Mouse (Mus musculus): ENCODE measurements around the gene Fancd2. TPM values are rescaled to one million over a fixed set of nuclear protein-coding genes. Genes with fewer than 3 reads are reported as not detected.

The Fancd2 gene
- polyA plus RNA-seq, 1 experiment from 2014 or later = 6.6 TPM

DNA sequence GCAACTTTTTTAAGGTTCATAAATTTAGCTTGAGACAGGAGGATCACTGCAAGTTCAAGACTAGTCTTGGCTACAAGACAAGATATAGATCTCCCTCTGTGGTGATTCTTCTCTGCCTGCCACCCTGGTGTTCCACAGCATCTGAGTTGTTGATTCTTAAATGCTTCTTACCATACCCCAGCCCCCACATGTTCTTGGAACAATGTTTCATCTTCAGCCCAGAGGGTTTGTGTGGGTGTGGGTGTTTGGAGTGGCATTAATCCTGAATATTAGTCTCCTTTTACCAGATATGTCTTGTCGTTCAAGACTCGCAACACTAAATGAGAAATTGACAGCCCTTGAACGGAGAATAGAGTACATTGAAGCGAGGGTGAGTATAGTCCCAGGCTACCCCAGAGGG lies 84.0 kb downstream of the Fancd2 start:
- Histone ChIP-seq H3K4me3 (no peak overlapping the region), H3K27ac (no peak overlapping the region), H3K9me3 (no peaks in the 10 kb centered on the region), H3K4me2 (no peak overlapping the region), H3K27me3 (no peaks in the 10 kb centered on the region), H3K9ac (no peak overlapping the region), H3K4me1 (no peaks in the 10 kb centered on the region), H3K36me3 (peaks cover 70% of the 10 kb centered on the region)
- ATAC-seq (ENCODE audit: insufficient number of reproducible peaks, low FRiP score, low TSS enrichment, low read depth) = no peak
- WGBS = 93% methylated on average over 4 of the region's 4 CpGs

DNA sequence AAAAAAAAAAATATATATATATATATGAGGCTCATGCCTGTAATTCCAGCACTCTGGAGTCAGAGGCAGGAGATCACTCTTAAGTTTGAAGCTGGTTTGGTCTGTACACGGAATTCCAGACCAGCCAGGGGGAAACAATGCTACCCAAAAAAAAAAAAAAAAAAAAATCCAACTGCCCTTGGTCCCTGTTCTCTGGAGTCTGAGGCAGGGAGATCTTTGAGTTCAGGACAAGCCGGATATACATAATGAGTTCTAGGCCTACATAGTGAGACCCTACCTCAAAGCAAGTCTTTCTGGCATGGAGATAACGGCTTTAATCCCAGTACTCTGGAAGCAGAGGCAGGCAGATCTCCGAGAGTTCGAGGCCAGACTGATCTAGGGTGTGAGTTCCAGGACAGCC lies 91.9 kb downstream of the Fancd2 start:
- H3K27me3 ChIP-seq = no peaks in the 10 kb centered on the region
- peak overlapping the region; percentile 52 for H3K4me2 ChIP-seq
- no peak for ATAC-seq (ENCODE audit: insufficient number of reproducible peaks, low FRiP score, low TSS enrichment, low read depth)
- no peaks in the 10 kb centered on the region for H3K9me3 ChIP-seq
- peaks cover 12% of the 10 kb centered on the region; the same call in 1 of the 2 replicates for H3K36me3 ChIP-seq
- peaks cover 17% of the 10 kb centered on the region for H3K4me1 ChIP-seq
- WGBS = 64% methylated on average over 5 of the region's 5 CpGs
- H3K9ac ChIP-seq = no peak overlapping the region
- H3K27ac ChIP-seq = peak overlapping the region; percentile 93
- H3K4me3 ChIP-seq = peak overlapping the region; percentile 82

DNA sequence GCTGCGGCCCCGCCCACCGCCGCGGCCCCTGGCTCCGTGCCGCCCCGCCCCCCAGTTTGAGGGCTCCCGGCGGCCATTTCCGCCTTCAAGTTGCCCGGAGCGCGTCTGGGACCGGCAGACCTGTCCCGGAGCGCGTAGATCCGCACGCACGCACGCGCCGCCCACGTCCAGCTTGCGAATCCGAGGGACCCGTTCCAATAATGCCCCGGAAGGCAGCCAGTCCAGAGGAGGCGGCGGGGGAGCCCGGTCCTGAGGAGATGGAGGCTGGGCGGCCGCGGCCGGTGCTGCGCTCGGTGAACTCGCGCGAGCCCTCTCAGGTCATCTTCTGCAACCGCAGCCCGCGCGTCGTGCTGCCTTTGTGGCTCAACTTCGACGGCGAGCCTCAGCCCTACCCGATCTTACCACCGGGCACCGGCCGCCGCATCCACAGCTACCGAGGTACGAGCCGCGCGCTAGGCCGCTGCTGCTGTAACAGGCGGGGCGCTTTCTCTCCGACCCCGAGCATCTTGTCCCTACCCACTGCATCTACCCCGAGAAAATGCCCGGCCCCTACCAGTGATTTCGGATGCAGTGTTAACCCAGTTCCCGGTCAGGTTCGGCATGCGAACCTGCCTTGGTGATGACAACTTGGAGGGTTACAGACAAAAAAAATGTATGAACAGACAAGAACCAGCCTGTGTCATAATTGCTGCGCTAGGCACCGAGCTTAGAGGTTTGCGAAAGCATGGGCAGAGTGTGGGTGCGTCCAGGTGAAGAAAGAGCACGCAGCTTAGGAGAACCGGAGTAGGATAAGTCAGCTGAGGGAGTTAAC lies 92.7 kb downstream of the Fancd2 start, which contains the start of gene Vhl:
Gene Vhl (plus strand): TSS at position 19 of the 811 bp plus-strand sequence.
- H3K36me3 ChIP-seq = peaks cover 17% of the 10 kb centered on the region
- peak within 1 kb of the TSS; percentile 93 for H3K27ac ChIP-seq
- peak within 1 kb of the TSS; percentile 74 for H3K9ac ChIP-seq
- H3K27me3 ChIP-seq = no peaks in the 10 kb centered on the region
- H3K4me3 ChIP-seq = peak within 1 kb of the TSS; percentile 82
- peaks cover 17% of the 10 kb centered on the region for H3K4me1 ChIP-seq
- under 1% methylated on average over 76 of the region's 76 CpGs for WGBS
- H3K9me3 ChIP-seq = no peaks in the 10 kb centered on the region
- peak within 1 kb of the TSS; percentile 52 for H3K4me2 ChIP-seq
- peak; percentile 81 for ATAC-seq (ENCODE audit: insufficient number of reproducible peaks, low FRiP score, low TSS enrichment, low read depth)

- H3K9me3 ChIP-seq = no peaks in the 10 kb centered on the region
- H3K27ac ChIP-seq = no peak overlapping the region; the same call in 1 of the 2 replicates
- WGBS = 39% methylated on average over 5 of the region's 5 CpGs
- H3K36me3 ChIP-seq = peaks cover 28% of the 10 kb centered on the region
- peak overlapping the region; percentile 74; the same call in 1 of the 2 replicates for H3K9ac ChIP-seq
- H3K4me3 ChIP-seq = peak overlapping the region; percentile 82
- H3K4me2 ChIP-seq = peak overlapping the region; percentile 52
- H3K4me1 ChIP-seq = peaks cover 17% of the 10 kb centered on the region
- no peaks in the 10 kb centered on the region for H3K27me3 ChIP-seq
- ATAC-seq (ENCODE audit: insufficient number of reproducible peaks, low FRiP score, low TSS enrichment, low read depth) = no peak
These were observed 93.7 kb downstream of the Fancd2 start for GRCm38 (mm10) chr6:113624989-113625770.

GRCm38 (mm10) chr6:113630322-113630721 lies 98.8 kb downstream of the Fancd2 start:
- no peak overlapping the region for H3K4me3 ChIP-seq
- 85% methylated on average over 5 of the region's 5 CpGs for WGBS
- H3K27me3 ChIP-seq = no peaks in the 10 kb centered on the region
- H3K4me1 ChIP-seq = peaks cover 6% of the 10 kb centered on the region
- H3K4me2 ChIP-seq = no peak overlapping the region
- peaks cover 61% of the 10 kb centered on the region for H3K36me3 ChIP-seq
- H3K9ac ChIP-seq = no peak overlapping the region
- H3K9me3 ChIP-seq = no peaks in the 10 kb centered on the region
- no peak overlapping the region for H3K27ac ChIP-seq
- ATAC-seq (ENCODE audit: insufficient number of reproducible peaks, low FRiP score, low TSS enrichment, low read depth) = no peak

DNA sequence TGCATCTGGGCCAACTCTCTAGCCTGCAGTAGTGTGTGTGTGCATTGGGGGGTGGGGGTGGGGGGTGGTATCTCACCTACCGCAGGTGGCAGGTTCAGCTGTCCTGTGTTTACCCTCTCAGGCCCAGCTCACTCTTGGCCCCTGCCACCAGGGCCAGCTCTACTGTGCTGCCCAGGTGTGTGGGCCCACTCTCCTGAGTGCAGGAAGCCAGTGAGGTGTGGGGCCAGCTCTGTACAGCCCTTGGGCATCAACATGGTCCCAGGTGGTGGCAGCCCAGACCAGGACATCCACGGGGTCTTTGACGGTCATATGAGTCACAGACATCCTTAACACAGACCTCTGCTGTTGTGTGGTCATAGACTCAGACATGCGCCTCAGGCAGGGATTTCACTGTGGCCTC lies 101.4 kb downstream of the Fancd2 start:
- H3K9ac ChIP-seq = no peak overlapping the region
- no peak overlapping the region for H3K4me2 ChIP-seq
- H3K4me3 ChIP-seq = no peak overlapping the region
- no peaks in the 10 kb centered on the region for H3K27me3 ChIP-seq
- H3K36me3 ChIP-seq = peaks cover 54% of the 10 kb centered on the region
- 88% methylated on average over 4 of the region's 4 CpGs for WGBS
- H3K9me3 ChIP-seq = no peaks in the 10 kb centered on the region
- H3K4me1 ChIP-seq = no peaks in the 10 kb centered on the region
- 0 out of 2 replicates have a peak, but pooled peaks have one; percentile 27 for ATAC-seq (ENCODE audit: insufficient number of reproducible peaks, low FRiP score, low TSS enrichment, low read depth)
- no peak overlapping the region for H3K27ac ChIP-seq

GRCm38 (mm10) chr6:113638302-113639040 lies 107.0 kb downstream of the Fancd2 start, which contains the start of gene Irak2:
Irak2 (plus strand) TSS chr6:113638467.
- peak within 1 kb of the TSS; percentile 57; the same call in 1 of the 2 replicates for H3K27ac ChIP-seq
- ATAC-seq (ENCODE audit: insufficient number of reproducible peaks, low FRiP score, low TSS enrichment, low read depth) = peak; percentile 83
- H3K9me3 ChIP-seq = no peaks in the 10 kb centered on the region
- no peaks in the 10 kb centered on the region for H3K27me3 ChIP-seq
- 5% methylated on average over 37 of the region's 37 CpGs for WGBS
- H3K4me2 ChIP-seq = peak within 1 kb of the TSS; percentile 59
- 0 out of 2 replicates have a peak, but pooled peaks cover 3% of the 10 kb centered on the region for H3K36me3 ChIP-seq
- H3K4me3 ChIP-seq = peak within 1 kb of the TSS; percentile 55
- H3K4me1 ChIP-seq = 0 out of 2 replicates have a peak, but pooled peaks cover 4% of the 10 kb centered on the region
- peak within 1 kb of the TSS; percentile 44; the same call in 1 of the 2 replicates for H3K9ac ChIP-seq

DNA sequence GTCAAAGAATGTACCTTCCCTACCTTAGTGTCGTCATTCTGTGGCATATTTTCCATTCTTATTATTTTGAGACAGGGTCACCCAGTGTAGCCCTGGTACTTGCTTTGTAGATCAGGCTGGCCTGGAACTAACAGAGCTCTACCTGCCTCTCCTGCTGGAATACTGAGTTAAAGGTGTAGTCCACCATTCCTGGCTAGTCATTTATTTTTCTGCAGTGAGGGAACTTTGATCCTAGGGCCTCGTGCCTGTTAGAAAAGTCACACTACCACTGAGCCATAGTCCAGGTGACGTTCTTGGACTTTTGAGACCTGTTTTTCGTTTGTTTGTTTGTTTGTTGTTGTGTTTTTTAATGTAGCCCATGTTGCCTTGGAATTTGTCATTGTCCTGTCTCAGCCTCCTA lies 107.7 kb downstream of the Fancd2 start:
- H3K4me3 ChIP-seq = no peak overlapping the region
- 0 out of 2 replicates have a peak, but pooled peaks cover under 1% of the 10 kb centered on the region for H3K36me3 ChIP-seq
- ATAC-seq (ENCODE audit: insufficient number of reproducible peaks, low FRiP score, low TSS enrichment, low read depth) = no peak
- WGBS = 78% methylated on average over 4 of the region's 4 CpGs
- H3K9ac ChIP-seq = no peak overlapping the region
- no peak overlapping the region for H3K27ac ChIP-seq
- H3K9me3 ChIP-seq = no peaks in the 10 kb centered on the region
- 0 out of 2 replicates have a peak, but pooled peaks cover 4% of the 10 kb centered on the region for H3K4me1 ChIP-seq
- H3K27me3 ChIP-seq = no peaks in the 10 kb centered on the region
- H3K4me2 ChIP-seq = no peak overlapping the region

DNA sequence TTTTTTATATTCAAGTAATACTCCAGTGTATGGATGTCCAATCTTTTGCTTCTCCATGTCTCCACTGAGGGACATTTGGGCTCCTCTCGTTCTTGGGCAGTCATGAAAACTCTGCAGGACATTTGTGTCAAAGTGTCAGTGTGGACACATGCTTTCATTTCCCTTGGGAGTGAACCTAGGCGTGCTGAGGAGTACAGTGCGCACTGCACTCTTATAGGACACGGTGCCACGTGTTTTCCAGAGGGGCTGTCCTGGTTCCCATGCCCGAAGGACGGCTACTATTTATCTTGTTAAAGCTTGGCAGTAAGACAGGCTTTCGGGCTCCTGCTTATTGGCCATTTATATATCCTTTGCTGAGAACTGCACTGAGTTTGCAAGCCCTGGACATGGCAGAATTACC lies 111.1 kb downstream of the Fancd2 start:
- Histone ChIP-seq H3K27ac (no peak overlapping the region), H3K9me3 (no peaks in the 10 kb centered on the region), H3K27me3 (no peaks in the 10 kb centered on the region), H3K4me3 (no peak overlapping the region), H3K4me2 (no peak overlapping the region), H3K9ac (no peak overlapping the region), H3K36me3 (no peaks in the 10 kb centered on the region), H3K4me1 (0 out of 2 replicates have a peak, but pooled peaks cover 4% of the 10 kb centered on the region)
- 76% methylated on average over 8 of the region's 8 CpGs for WGBS
- no peak for ATAC-seq (ENCODE audit: insufficient number of reproducible peaks, low FRiP score, low TSS enrichment, low read depth)

GRCm38 (mm10) chr6:113643021-113643420 lies 111.5 kb downstream of the Fancd2 start:
- 0 out of 2 replicates have a peak, but pooled peaks cover 4% of the 10 kb centered on the region for H3K4me1 ChIP-seq
- no peak overlapping the region for H3K4me2 ChIP-seq
- no peak overlapping the region for H3K9ac ChIP-seq
- WGBS = 74% methylated on average over 4 of the region's 4 CpGs
- no peak for ATAC-seq (ENCODE audit: insufficient number of reproducible peaks, low FRiP score, low TSS enrichment, low read depth)
- H3K9me3 ChIP-seq = no peaks in the 10 kb centered on the region
- H3K27me3 ChIP-seq = no peaks in the 10 kb centered on the region
- H3K36me3 ChIP-seq = no peaks in the 10 kb centered on the region
- no peak overlapping the region for H3K4me3 ChIP-seq
- H3K27ac ChIP-seq = no peak overlapping the region

DNA sequence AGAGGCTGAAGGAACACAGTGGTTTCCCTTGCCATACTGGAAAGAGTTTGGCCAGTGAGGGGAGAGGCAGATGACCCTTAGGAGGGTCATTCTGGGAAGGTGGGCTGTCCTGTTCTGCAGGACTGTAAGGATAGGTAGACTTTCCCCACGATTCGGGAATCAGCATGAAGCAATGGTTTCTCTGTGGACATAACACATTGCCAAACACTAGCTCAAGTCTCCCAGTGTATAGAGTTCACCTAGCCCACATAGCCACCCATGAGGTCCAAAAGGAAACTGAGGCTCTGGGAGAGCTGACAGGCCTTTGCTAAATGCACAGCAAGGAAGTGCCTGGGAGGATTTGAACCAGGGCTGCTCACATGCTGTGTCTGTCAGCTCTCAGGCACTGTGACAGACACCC lies 112.5 kb downstream of the Fancd2 start:
- no peak overlapping the region for H3K27ac ChIP-seq

More for the DNA sequence above, 112.5 kb downstream of the Fancd2 start:
- Histone ChIP-seq H3K27me3 (no peaks in the 10 kb centered on the region), H3K9me3 (no peaks in the 10 kb centered on the region), H3K36me3 (no peaks in the 10 kb centered on the region), H3K4me2 (no peak overlapping the region), H3K4me1 (no peaks in the 10 kb centered on the region), H3K4me3 (no peak overlapping the region), H3K9ac (no peak overlapping the region)
- ATAC-seq (ENCODE audit: insufficient number of reproducible peaks, low FRiP score, low TSS enrichment, low read depth) = no peak
- WGBS = 89% methylated on average over 2 of the region's 2 CpGs

Measured in limb, embryonic 15.5 days (tissue).